Mouse (Mus musculus): ENCODE measurements at regions not wholly inside any gene's neighbourhood (a gene's known extent, or its start where the extent isn't known, plus 50 kb on each side); places are given as distances from the start of the nearest gene placed in this dataset.

DNA sequence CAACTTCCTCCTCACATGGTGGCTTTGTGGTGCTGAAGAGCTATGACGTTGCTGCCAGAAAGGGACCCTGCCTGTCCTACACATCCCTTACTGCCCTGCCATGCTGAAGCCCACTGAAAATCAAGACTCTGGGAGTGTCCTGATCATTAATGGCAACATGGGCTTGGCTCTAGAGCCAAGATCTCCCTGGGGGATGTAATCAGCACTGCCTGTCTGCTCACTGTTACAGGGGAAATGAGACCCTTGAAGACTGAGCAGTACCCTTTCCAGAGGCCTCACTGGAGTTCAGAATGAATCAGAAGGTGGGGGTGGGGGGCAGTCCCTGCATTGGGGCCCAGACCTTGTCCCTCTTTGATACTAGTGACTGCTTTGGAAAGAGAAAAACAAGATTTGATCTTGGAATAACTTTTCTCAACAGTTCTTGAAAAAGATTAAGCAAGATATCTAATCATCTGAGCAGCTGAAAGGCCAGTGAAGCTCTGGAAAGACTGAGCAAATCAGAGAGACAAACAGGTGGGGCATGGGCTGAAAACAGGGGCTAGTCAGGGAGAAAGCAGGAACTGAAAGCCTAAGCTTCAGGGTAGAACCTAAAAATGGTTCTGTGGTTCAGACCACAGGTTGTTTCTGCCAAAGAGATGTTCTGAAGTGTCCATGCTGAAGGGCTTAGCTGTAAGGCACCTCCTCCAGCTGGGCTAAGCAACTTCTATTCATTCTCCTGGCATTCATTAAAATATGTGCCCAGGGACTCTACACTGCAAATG, 97.1 kb downstream of the Kcna5 start:
- H3K9ac ChIP-seq (ENCODE audit: low read length) = no peak overlapping the region
- 60% methylated on average over 1 of the region's 1 CpGs for WGBS
- no peaks in the 10 kb centered on the region; the same call in 1 of the 2 replicates for H3K9me3 ChIP-seq (ENCODE audit: control insufficient read depth, low read length)
- no peaks in the 10 kb centered on the region for H3K27me3 ChIP-seq (ENCODE audit: control insufficient read depth, insufficient read depth, low read length)
- H3K36me3 ChIP-seq (ENCODE audit: control insufficient read depth, insufficient read depth, low read length) = no peaks in the 10 kb centered on the region
- H3K4me1 ChIP-seq (ENCODE audit: control insufficient read depth in 2 of 2, insufficient read depth in 2 of 2, low read length in 2 of 2) = no peaks in the 10 kb centered on the region
- no peak overlapping the region for H3K27ac ChIP-seq (replicated peaks in 1 of 2; ENCODE audit: control insufficient read depth in 1 of 2, insufficient read depth in 1 of 2, low read depth in 2 of 2, low read length in 2 of 2)
- no peak for ATAC-seq (ENCODE audit: insufficient number of reproducible peaks, insufficient read depth, low FRiP score, low read depth)
- H3K4me3 ChIP-seq (ENCODE audit: control insufficient read depth in 1 of 2, insufficient read depth in 1 of 2, low read depth in 1 of 2, low read length in 2 of 2) = no peak overlapping the region
- H3K4me2 ChIP-seq (ENCODE audit: low read length) = no peak overlapping the region

DNA sequence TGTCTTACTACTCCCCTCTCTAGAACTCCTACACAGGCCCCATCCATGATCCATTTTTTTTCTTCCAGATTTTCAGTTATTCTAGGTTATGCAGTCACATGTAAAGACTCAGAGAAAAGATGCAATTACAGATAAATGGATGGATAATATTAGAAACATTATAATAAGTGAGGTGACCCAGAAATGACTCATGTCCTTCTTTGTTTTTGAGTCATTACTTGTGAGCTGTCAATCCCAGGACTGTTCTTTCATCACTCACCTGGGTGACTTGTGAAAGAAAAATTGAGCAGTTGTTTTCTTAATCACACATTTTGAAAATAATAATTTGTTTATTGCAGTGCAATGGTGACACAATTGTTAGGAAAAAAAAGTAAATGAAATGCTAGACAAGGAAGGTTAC, 108.0 kb downstream of the Kcna5 start:
- H3K27ac ChIP-seq (replicated peaks in 1 of 2; ENCODE audit: control insufficient read depth in 1 of 2, insufficient read depth in 1 of 2, low read depth in 2 of 2, low read length in 2 of 2) = no peak overlapping the region
- no peak overlapping the region for H3K9ac ChIP-seq (ENCODE audit: low read length)
- no peak overlapping the region for H3K4me3 ChIP-seq (ENCODE audit: control insufficient read depth in 1 of 2, insufficient read depth in 1 of 2, low read depth in 1 of 2, low read length in 2 of 2)
- no peaks in the 10 kb centered on the region for H3K9me3 ChIP-seq (ENCODE audit: control insufficient read depth, low read length)
- H3K4me1 ChIP-seq (ENCODE audit: control insufficient read depth in 2 of 2, insufficient read depth in 2 of 2, low read length in 2 of 2) = no peaks in the 10 kb centered on the region
- no peaks in the 10 kb centered on the region for H3K36me3 ChIP-seq (ENCODE audit: control insufficient read depth, insufficient read depth, low read length)
- H3K4me2 ChIP-seq (ENCODE audit: low read length) = no peak overlapping the region
- no peaks in the 10 kb centered on the region for H3K27me3 ChIP-seq (ENCODE audit: control insufficient read depth, insufficient read depth, low read length)
- ATAC-seq (ENCODE audit: insufficient number of reproducible peaks, insufficient read depth, low FRiP score, low read depth) = no peak

GRCm38 (mm10) chr6:126405736-126406135, 129.5 kb downstream of the Kcna5 start:
- no peak for ATAC-seq (ENCODE audit: insufficient number of reproducible peaks, insufficient read depth, low FRiP score, low read depth)

GRCm38 (mm10) chr6:126404331-126405070, 130.7 kb downstream of the Kcna5 start:
- no peak overlapping the region for H3K4me2 ChIP-seq (ENCODE audit: low read length)
- peaks cover 12 to 30% of the 10 kb centered on the region in 2 experiments for H3K4me1 ChIP-seq (ENCODE audit: control insufficient read depth in 2 of 2, insufficient read depth in 2 of 2, low read length in 2 of 2)
- H3K36me3 ChIP-seq (ENCODE audit: control insufficient read depth, insufficient read depth, low read length) = no peaks in the 10 kb centered on the region
- no peak overlapping the region for H3K27ac ChIP-seq (replicated peaks in 1 of 2; ENCODE audit: control insufficient read depth in 1 of 2, insufficient read depth in 1 of 2, low read depth in 2 of 2, low read length in 2 of 2)
- WGBS = 64% methylated on average over 12 of the region's 12 CpGs
- ATAC-seq (ENCODE audit: insufficient number of reproducible peaks, insufficient read depth, low FRiP score, low read depth) = no peak
- no peaks in the 10 kb centered on the region for H3K9me3 ChIP-seq (ENCODE audit: control insufficient read depth, low read length)
- no peak overlapping the region for H3K9ac ChIP-seq (ENCODE audit: low read length)
- no peak overlapping the region for H3K4me3 ChIP-seq (ENCODE audit: control insufficient read depth in 1 of 2, insufficient read depth in 1 of 2, low read depth in 1 of 2, low read length in 2 of 2)
- H3K27me3 ChIP-seq (ENCODE audit: control insufficient read depth, insufficient read depth, low read length) = no peaks in the 10 kb centered on the region

More at GRCm38 (mm10) chr6:126405736-126406135, 129.5 kb downstream of the Kcna5 start:
- Histone ChIP-seq H3K9ac (ENCODE audit: low read length) (no peak overlapping the region), H3K4me1 (ENCODE audit: control insufficient read depth in 2 of 2, insufficient read depth in 2 of 2, low read length in 2 of 2) (peaks cover 12 to 28% of the 10 kb centered on the region in 2 experiments), H3K27ac (replicated peaks in 1 of 2; ENCODE audit: control insufficient read depth in 1 of 2, insufficient read depth in 1 of 2, low read depth in 2 of 2, low read length in 2 of 2) (no peak overlapping the region), H3K4me2 (ENCODE audit: low read length) (no peak overlapping the region), H3K9me3 (ENCODE audit: control insufficient read depth, low read length) (no peaks in the 10 kb centered on the region), H3K27me3 (ENCODE audit: control insufficient read depth, insufficient read depth, low read length) (no peaks in the 10 kb centered on the region), H3K4me3 (ENCODE audit: control insufficient read depth in 1 of 2, insufficient read depth in 1 of 2, low read depth in 1 of 2, low read length in 2 of 2) (no peak overlapping the region), H3K36me3 (ENCODE audit: control insufficient read depth, insufficient read depth, low read length) (no peaks in the 10 kb centered on the region)
- WGBS = 28% methylated on average over 3 of the region's 3 CpGs

DNA sequence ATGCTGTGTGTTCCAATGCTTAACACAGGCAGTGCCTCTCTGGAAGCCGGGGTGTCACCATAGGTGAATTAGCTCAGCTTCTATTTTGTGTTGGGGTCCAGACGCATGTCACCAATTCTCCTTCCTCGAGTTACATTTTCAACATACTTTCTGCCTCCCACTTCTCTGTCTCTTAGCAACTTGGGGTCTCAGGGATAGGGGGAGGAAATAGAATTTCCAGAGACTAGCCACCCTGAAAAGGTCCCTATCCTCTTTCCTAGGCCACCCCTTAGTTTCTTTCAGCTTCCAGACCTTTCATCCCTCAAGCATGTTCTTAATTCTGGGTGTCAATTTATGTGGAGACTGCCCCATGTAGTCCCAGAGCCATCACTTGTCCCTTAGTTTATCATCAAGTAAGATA, 135.6 kb downstream of the Kcna5 start:
- no peak for ATAC-seq (ENCODE audit: insufficient number of reproducible peaks, insufficient read depth, low FRiP score, low read depth)
- WGBS = 75% methylated on average over 3 of the region's 3 CpGs

DNA sequence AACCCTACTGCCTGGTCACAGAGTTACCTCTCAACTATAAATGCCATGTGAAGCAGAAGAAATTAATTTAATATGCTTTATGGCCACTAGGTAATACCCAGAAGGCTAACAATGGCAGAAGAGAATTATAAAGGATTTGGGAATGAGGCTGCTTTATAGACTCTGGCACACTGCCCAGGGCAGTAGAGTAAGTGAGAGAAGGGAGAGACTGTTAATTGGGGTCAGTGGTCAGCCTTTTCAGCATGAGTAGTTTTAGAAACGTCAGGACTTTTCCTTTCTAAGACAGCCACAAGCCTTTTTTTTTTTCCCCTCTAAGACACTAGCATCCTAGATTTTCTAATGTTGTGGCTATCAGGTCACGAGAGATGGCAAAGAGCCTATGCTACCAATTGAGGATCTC, 136.6 kb downstream of the Kcna5 start:
- no peaks in the 10 kb centered on the region for H3K27me3 ChIP-seq (ENCODE audit: control insufficient read depth, insufficient read depth, low read length)

More for the DNA sequence above, 135.6 kb downstream of the Kcna5 start:
- Histone ChIP-seq H3K4me2 (ENCODE audit: low read length) (no peak overlapping the region), H3K27ac (replicated peaks in 1 of 2; ENCODE audit: control insufficient read depth in 1 of 2, insufficient read depth in 1 of 2, low read depth in 2 of 2, low read length in 2 of 2) (no peak overlapping the region), H3K36me3 (ENCODE audit: control insufficient read depth, insufficient read depth, low read length) (no peaks in the 10 kb centered on the region), H3K4me3 (ENCODE audit: control insufficient read depth in 1 of 2, insufficient read depth in 1 of 2, low read depth in 1 of 2, low read length in 2 of 2) (no peak overlapping the region), H3K4me1 (ENCODE audit: control insufficient read depth in 2 of 2, insufficient read depth in 2 of 2, low read length in 2 of 2) (peaks cover 8 to 16% of the 10 kb centered on the region in 2 experiments), H3K9me3 (ENCODE audit: control insufficient read depth, low read length) (no peaks in the 10 kb centered on the region), H3K27me3 (ENCODE audit: control insufficient read depth, insufficient read depth, low read length) (no peaks in the 10 kb centered on the region), H3K9ac (ENCODE audit: low read length) (no peak overlapping the region)

DNA sequence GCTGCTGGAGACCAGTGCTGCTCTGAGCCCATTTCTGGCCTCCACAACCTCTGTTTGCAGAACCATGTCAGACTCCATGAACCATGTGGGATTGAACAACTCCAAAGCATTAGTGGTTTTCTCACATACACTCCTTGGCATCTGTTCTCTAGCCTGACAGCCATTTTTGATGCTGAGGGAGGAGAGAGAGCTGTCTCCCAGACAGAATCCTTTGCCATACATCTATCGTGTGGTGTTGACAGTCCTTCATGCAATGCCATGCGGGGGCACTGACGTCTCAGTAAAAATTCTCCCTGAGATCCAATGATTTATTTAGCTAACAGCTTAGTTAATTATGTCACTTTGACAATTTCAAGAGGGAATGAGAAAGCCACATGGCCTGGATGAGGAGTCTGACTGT, 140.2 kb downstream of the Kcna5 start:
- Histone ChIP-seq H3K4me3 (ENCODE audit: control insufficient read depth in 1 of 2, insufficient read depth in 1 of 2, low read depth in 1 of 2, low read length in 2 of 2) (no peak overlapping the region), H3K27me3 (ENCODE audit: control insufficient read depth, insufficient read depth, low read length) (no peaks in the 10 kb centered on the region), H3K4me2 (ENCODE audit: low read length) (no peak overlapping the region), H3K9ac (ENCODE audit: low read length) (no peak overlapping the region), H3K9me3 (ENCODE audit: control insufficient read depth, low read length) (no peaks in the 10 kb centered on the region), H3K4me1 (ENCODE audit: control insufficient read depth in 2 of 2, insufficient read depth in 2 of 2, low read length in 2 of 2) (no peaks in the 10 kb centered on the region), H3K27ac (replicated peaks in 1 of 2; ENCODE audit: control insufficient read depth in 1 of 2, insufficient read depth in 1 of 2, low read depth in 2 of 2, low read length in 2 of 2) (no peak overlapping the region), H3K36me3 (ENCODE audit: control insufficient read depth, insufficient read depth, low read length) (no peaks in the 10 kb centered on the region)
- ATAC-seq (ENCODE audit: insufficient number of reproducible peaks, insufficient read depth, low FRiP score, low read depth) = no peak
- WGBS = 67% methylated on average over 3 of the region's 3 CpGs

More for the DNA sequence above, 136.6 kb downstream of the Kcna5 start:
- no peak overlapping the region for H3K27ac ChIP-seq (replicated peaks in 1 of 2; ENCODE audit: control insufficient read depth in 1 of 2, insufficient read depth in 1 of 2, low read depth in 2 of 2, low read length in 2 of 2)
- H3K9ac ChIP-seq (ENCODE audit: low read length) = no peak overlapping the region
- H3K4me3 ChIP-seq (ENCODE audit: control insufficient read depth in 1 of 2, insufficient read depth in 1 of 2, low read depth in 1 of 2, low read length in 2 of 2) = no peak overlapping the region
- no peaks in the 10 kb centered on the region for H3K36me3 ChIP-seq (ENCODE audit: control insufficient read depth, insufficient read depth, low read length)
- no peaks in the 10 kb centered on the region for H3K9me3 ChIP-seq (ENCODE audit: control insufficient read depth, low read length)
- H3K4me1 ChIP-seq (ENCODE audit: control insufficient read depth in 2 of 2, insufficient read depth in 2 of 2, low read length in 2 of 2) = peaks cover 4 to 13% of the 10 kb centered on the region in 2 experiments
- ATAC-seq (ENCODE audit: insufficient number of reproducible peaks, insufficient read depth, low FRiP score, low read depth) = no peak
- H3K4me2 ChIP-seq (ENCODE audit: low read length) = no peak overlapping the region
- WGBS = 64% methylated on average over 2 of the region's 2 CpGs
